Mouse (Mus musculus): ENCODE measurements around the gene Nlrp4a.
"Not testable (repeated sequence)": the region's sequence is repeated elsewhere in the genome, so short reads cannot be mapped to it uniquely, and the experiment has no call there.

Gene Nlrp4a

GRCm38 (mm10) chr7:26434813-26435212, at the start of gene Nlrp4a:
Gene Nlrp4a, plus strand, starts transcription at chr7:26435113.
- no peak for DNase-seq

GRCm38 (mm10) chr7:26386691-26387090, 48.2 kb upstream of the Nlrp4a start:
- DNase-seq = not testable (repeated sequence)

GRCm38 (mm10) chr7:26391137-26391536, 43.8 kb upstream of the Nlrp4a start:
- not testable (repeated sequence) for DNase-seq

- not testable (repeated sequence) for DNase-seq
Observed at GRCm38 (mm10) chr7:26391811-26392210, 43.1 kb upstream of the Nlrp4a start.

GRCm38 (mm10) chr7:26403600-26403999, 31.3 kb upstream of the Nlrp4a start, which contains the start of gene Nlrp9c:
Gene Nlrp9c, minus strand, starts transcription at chr7:26403700.
- DNase-seq = not testable (repeated sequence)

GRCm38 (mm10) chr7:26476690-26477089, 41.8 kb downstream of the Nlrp4a start:
- DNase-seq = no peak

GRCm38 (mm10) chr7:26489514-26489913, 54.6 kb downstream of the Nlrp4a start:
- DNase-seq = not testable (repeated sequence)

Data from retina, postnatal 1 day (tissue).